Mouse (Mus musculus) 3134 (cell line): ENCODE measurements around the gene Pithd1.

Source experiments
- DNase-seq: peaks from one replicate; pipeline ENCODE4 v3.0.0-alpha.2; 2011; ENCODE audit warnings: low spot score; ENCODE audit not compliant: insufficient read length; ENCODE audit errors: extremely low read depth

The Pithd1 gene

DNA sequence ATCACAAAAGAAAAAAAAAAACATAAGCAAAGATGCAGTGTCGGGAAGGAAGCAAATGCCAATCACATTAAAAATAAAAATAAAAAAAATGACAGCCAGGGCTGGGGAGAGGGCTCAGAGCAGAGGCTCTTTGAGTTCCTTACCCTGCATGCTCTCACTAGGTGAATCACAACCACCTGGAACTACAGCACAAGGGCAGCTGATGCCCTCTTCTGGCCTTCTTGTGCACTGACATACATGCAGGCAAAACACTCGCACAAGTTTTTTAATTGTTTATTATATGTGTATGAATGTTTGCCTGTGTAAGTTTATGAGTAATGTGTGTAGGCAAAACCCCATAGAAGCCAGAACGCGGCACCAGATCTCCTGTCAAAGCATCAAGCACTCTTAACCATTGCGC is 55.2 kb downstream of the Pithd1 start:
- no peak for DNase-seq

DNA sequence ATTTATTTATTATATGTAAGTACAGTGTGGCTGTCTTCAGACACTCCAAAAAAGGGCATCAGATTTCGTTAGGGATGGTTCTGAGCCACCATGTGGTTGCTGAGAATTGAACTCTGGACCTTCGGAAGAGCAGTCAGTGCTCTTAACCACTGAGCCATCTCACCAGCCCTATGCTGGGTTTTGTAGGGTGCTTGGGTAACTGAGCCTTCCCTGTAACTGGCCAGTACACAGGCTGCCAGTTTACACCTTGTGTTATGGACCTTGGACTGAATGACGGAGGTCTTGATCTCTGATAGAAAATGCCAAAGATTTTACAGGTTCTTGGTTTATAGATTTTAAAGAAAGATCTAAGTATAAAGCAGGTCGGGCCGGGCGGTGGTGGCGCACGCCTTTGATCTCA is 56.8 kb downstream of the Pithd1 start:
- no peak for DNase-seq

DNA sequence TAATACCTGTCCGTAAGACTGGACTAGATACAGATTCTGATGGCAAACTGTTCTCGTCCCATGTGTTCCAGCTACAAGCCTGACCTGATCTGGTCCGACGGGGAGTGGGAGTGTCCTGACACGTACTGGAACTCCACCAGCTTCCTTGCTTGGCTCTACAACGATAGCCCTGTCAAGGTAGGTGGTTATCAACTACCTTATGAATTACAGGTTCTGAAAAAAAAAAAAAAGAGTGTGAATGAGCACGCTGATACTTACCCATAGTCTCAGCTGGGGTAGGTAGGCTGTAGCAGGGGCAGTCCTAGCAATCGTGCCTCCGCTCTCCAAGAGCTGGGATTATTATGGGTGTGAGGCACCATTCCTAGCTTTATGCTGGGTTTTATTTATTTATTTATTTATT is 57.2 kb downstream of the Pithd1 start:
- DNase-seq = no peak

DNA sequence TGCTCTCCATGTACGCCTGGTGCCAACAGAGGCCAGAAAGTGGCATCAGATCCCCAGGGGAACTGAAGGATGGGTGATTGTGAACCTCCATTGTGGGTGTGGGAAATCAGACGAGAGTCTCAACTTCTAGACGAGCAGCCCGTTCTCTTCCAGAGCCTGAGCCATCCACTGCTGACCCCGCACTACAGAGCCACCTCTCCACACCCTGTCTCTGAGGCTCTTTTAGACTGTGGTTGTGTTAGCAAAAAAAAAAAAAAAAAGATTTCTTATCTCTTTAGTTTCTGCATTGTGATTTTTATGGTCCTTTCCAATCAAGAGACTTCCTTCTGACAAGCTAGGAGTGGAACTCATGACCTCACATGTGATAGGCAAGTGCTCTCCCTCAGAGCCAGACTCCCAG is 57.7 kb downstream of the Pithd1 start:
- no peak for DNase-seq

DNA sequence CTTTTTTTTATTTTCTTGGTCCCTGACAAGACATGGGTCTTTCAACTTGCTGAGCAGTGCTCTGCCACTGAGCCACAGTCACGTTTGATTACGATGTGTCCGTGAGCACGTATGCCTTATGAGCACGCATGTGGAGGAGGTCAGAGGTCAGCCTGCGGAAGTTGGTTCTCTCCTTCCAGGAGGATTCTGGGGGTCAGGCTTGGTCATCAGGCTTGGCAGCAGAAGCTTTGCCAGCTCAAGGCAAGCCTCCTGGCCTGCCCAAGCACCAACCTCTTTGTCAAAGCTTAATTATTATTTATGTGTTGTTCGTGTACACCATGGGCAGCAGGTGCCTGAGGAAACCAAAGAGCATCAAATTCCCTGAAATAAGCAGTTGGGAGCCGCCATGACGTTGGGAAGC is 58.7 kb downstream of the Pithd1 start:
- no peak for DNase-seq

DNA sequence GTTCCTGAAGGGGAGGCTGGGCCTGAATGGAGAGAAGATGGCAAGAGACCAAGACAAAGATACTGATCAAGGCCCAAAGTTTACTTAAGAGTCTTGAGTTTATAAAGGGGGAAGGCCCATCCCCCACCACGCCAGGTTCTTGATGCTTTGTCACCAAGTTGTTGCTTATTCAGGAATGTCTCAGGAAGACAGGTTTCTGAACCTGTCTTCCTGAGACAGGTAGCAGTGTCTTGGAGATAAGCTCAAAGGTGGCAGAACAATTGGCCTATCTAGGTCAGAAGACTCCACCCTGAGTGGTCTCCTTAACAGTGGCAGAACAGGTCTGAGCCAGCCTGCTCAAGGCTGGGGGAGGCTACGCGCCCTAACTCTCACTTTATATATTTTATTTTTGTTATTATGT is 60.2 kb downstream of the Pithd1 start:
- no peak for DNase-seq

DNA sequence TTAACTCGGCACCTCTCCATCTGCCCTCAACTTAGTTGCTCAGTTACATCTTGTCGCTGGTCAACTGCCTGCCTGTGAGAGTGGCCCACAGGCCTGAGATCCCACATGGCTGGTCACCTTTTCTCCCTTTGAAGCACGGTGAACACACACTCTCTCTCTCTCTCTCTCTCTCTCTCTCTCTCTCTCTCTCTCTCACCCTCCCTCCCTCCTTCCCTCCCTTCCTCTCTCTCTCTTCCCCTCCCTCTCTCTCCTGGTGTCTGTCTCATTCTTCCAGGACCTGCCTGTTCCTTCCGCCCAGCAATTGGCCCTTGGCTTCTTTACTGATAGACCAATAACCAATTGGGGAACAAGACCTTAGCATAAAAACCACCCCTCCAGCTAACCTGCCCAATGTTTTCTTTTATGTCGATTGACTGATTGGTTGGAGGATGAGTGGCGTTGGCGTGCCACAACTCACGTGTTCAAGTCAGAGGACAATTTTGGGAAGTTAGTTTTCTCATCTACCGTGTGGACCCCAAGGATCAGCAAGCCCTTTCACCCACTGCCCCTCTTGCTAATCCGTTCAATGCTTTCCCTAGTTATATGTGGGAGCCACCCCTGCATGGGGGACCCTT is 60.8 kb downstream of the Pithd1 start:
- DNase-seq = no peak
